30 mouse cellular contexts compared by ENCODE assay signal in genomic region chr15:82175091-82175490, GRCm38 (mm10). TPM values are rescaled to one million over a fixed set of nuclear protein-coding genes. Genes with fewer than 3 reads are reported as not detected.
"Had no signal": no experiment of that assay in that cellular context is flagged by ENCODE, and none has a peak within 500 bp of the region (broad histone marks: within the 10 kb centered on the region; RNA-seq: fewer than 3 reads in every experiment).

No protein-coding gene starts in this region.

- DNase-seq: gastrocnemius, postnatal 14 days; gastrocnemius, postnatal 36 days; heart, adult 11 months; heart, adult 2 months; heart, postnatal 4 days; kidney, adult 18-20 months; kidney, adult 8-10 months; kidney, postnatal 10 days; kidney, postnatal 25 days; kidney, postnatal 4 days; liver; liver, embryonic 13.5 days had no signal

- H3K27me3 ChIP-seq: heart, embryonic 13.5 days; heart, embryonic 15.5 days; hindbrain, embryonic 12.5 days; intestine, embryonic 15.5 days; limb, embryonic 12.5 days; liver, embryonic 13.5 days; liver, embryonic 15.5 days had no signal

- H3K4me3 ChIP-seq: heart, adult 2 months; heart, embryonic 13.5 days; heart, embryonic 15.5 days; hindbrain, embryonic 10.5 days; hindbrain, embryonic 12.5 days; intestine, embryonic 15.5 days; layer of hippocampus, adult 2 months; left cerebral cortex, adult 2 months; limb, embryonic 10.5 days; limb, embryonic 12.5 days; liver, embryonic 13.5 days; liver, embryonic 15.5 days had no signal

- H3K4me2 ChIP-seq: heart, embryonic 11.5 days; heart, embryonic 13.5 days; heart, embryonic 15.5 days; hindbrain, embryonic 12.5 days; hindbrain, embryonic 14.5 days; intestine, embryonic 15.5 days; limb, embryonic 12.5 days; liver, embryonic 11.5 days; liver, embryonic 13.5 days; liver, embryonic 15.5 days had no signal

RNA-seq across cellular contexts. Expression of gene Shisa8, which starts 37.5 kb away (rescaled TPM):
- total RNA-seq: gastrocnemius, adult 18-20 months; gastrocnemius, adult 8-10 months; gastrocnemius, postnatal 36 days had no signal
- polyA plus RNA-seq: inflammation-experienced regulatory T-cells, adult 6 months; intestine, postnatal 0 days; limb, embryonic 10.5 days had no signal

RNA-seq across cellular contexts. Expression of gene Tnfrsf13c, which starts 49.1 kb away (rescaled TPM):
- total RNA-seq: gastrocnemius, adult 18-20 months; gastrocnemius, adult 8-10 months; gastrocnemius, postnatal 14 days; gastrocnemius, postnatal 36 days had no signal
- polyA plus RNA-seq: heart, embryonic 15.5 days; heart, postnatal 0 days; intestine, embryonic 15.5 days; intestine, postnatal 0 days; limb, embryonic 12.5 days had no signal
